Mouse (Mus musculus): ENCODE data around the gene Rai14. TPM values are rescaled to one million over a fixed set of nuclear protein-coding genes. Genes with fewer than 3 reads are reported as not detected.

Gene Rai14
- total and polyA plus RNA-seq, 3 experiments, result not detected

- Histone ChIP-seq H3K9ac (ENCODE audit: control insufficient read depth, low read depth, low read length, poor library complexity, severe bottlenecking) (no peak overlapping the region), H3K9me3 (replicated peaks; ENCODE audit: insufficient read depth, low read length) (no peaks in the 10 kb centered on the region), H3K36me3 (ENCODE audit: control insufficient read depth in 1 of 2, insufficient read depth in 2 of 2, low read length in 2 of 2) (no peaks in the 10 kb centered on the region), H3K79me2 (ENCODE audit: control insufficient read depth, insufficient read depth, low read length, poor library complexity) (no peaks in the 10 kb centered on the region), H3K27me3 (ENCODE audit: control insufficient read depth in 1 of 2, insufficient read depth in 2 of 2, low read length in 2 of 2) (no peaks in the 10 kb centered on the region), H3K4me1 (ENCODE audit: control insufficient read depth in 1 of 2, insufficient read depth in 2 of 2, low read length in 2 of 2) (no peaks in the 10 kb centered on the region), H3K27ac (ENCODE audit: control insufficient read depth, low read depth, low read length) (no peak overlapping the region), H3K4me3 (ENCODE audit: control insufficient read depth in 1 of 2, insufficient read depth in 1 of 2, low read depth in 2 of 2, low read length in 2 of 2) (no peak overlapping the region)
- TF ChIP-seq ZC3H11A (IDR thresholded peaks at IDR 0.05; ENCODE audit: low read depth, low read length) (no peak), ZKSCAN1 (IDR thresholded peaks at IDR 0.05; ENCODE audit: low read depth, low read length) (no peak), ETS1 (IDR thresholded peaks at IDR 0.05; ENCODE audit: low read depth, low read length) (no peak), ZNF384 (IDR thresholded peaks at IDR 0.05; ENCODE audit: low read depth, low read length) (no peak), UBTF (IDR thresholded peaks at IDR 0.05; ENCODE audit: borderline replicate concordance, insufficient read depth, low read depth, low read length) (no peak), BHLHE40 (IDR thresholded peaks at IDR 0.05; ENCODE audit: borderline replicate concordance, low read depth, low read length) (no peak), MAX (IDR thresholded peaks at IDR 0.05; ENCODE audit: low read length) (no peak), ZMIZ1 (IDR thresholded peaks at IDR 0.05; ENCODE audit: low read depth, low read length) (no peak), TBP (IDR thresholded peaks at IDR 0.05; ENCODE audit: low read depth, low read length) (no peak), CHD2 (IDR thresholded peaks at IDR 0.05; ENCODE audit: low read length) (no peak)
- no peak for DNase-seq (ENCODE audit: low read depth, low spot score)
These were observed 25.7 kb downstream of the Rai14 start for GRCm38 (mm10) chr15:10688686-10689085.

GRCm38 (mm10) chr15:10687365-10687764 lies 27.1 kb downstream of the Rai14 start:
- no peaks in the 10 kb centered on the region for H3K4me1 ChIP-seq (ENCODE audit: control insufficient read depth in 1 of 2, insufficient read depth in 2 of 2, low read length in 2 of 2)
- H3K9ac ChIP-seq (ENCODE audit: control insufficient read depth, low read depth, low read length, poor library complexity, severe bottlenecking), result no peak overlapping the region
- H3K4me3 ChIP-seq (ENCODE audit: control insufficient read depth in 1 of 2, insufficient read depth in 1 of 2, low read depth in 2 of 2, low read length in 2 of 2), result no peak overlapping the region
- H3K36me3 ChIP-seq (ENCODE audit: control insufficient read depth in 1 of 2, insufficient read depth in 2 of 2, low read length in 2 of 2), result no peaks in the 10 kb centered on the region
- no peak for DNase-seq (ENCODE audit: low read depth, low spot score)
- H3K9me3 ChIP-seq (replicated peaks; ENCODE audit: insufficient read depth, low read length), result no peaks in the 10 kb centered on the region
- H3K27me3 ChIP-seq (ENCODE audit: control insufficient read depth in 1 of 2, insufficient read depth in 2 of 2, low read length in 2 of 2), result no peaks in the 10 kb centered on the region
- TF ChIP-seq USF1 (IDR thresholded peaks at IDR 0.05; ENCODE audit: low read depth, low read length) (no peak), ZNF384 (IDR thresholded peaks at IDR 0.05; ENCODE audit: low read depth, low read length) (no peak), POLR2AphosphoS2 (IDR thresholded peaks at IDR 0.05; ENCODE audit: low read length) (no peak), ZKSCAN1 (IDR thresholded peaks at IDR 0.05; ENCODE audit: low read depth, low read length) (no peak), ETS1 (IDR thresholded peaks at IDR 0.05; ENCODE audit: low read depth, low read length) (no peak), RAD21 (IDR thresholded peaks at IDR 0.05; ENCODE audit: low read depth, low read length) (no peak)
- no peak overlapping the region for H3K27ac ChIP-seq (ENCODE audit: control insufficient read depth, low read depth, low read length)
- H3K79me2 ChIP-seq (ENCODE audit: control insufficient read depth, insufficient read depth, low read length, poor library complexity), result no peaks in the 10 kb centered on the region

- no peaks in the 10 kb centered on the region for H3K9me3 ChIP-seq (replicated peaks; ENCODE audit: insufficient read depth, low read length)
- no peaks in the 10 kb centered on the region for H3K4me1 ChIP-seq (ENCODE audit: control insufficient read depth in 1 of 2, insufficient read depth in 2 of 2, low read length in 2 of 2)
- H3K9ac ChIP-seq (ENCODE audit: control insufficient read depth, low read depth, low read length, poor library complexity, severe bottlenecking), result no peak overlapping the region
- no peaks in the 10 kb centered on the region for H3K79me2 ChIP-seq (ENCODE audit: control insufficient read depth, insufficient read depth, low read length, poor library complexity)
- no peak overlapping the region for H3K4me3 ChIP-seq (ENCODE audit: control insufficient read depth in 1 of 2, insufficient read depth in 1 of 2, low read depth in 2 of 2, low read length in 2 of 2)
- no peak for DNase-seq (ENCODE audit: low read depth, low spot score)
- no peak for TF ChIP-seq USF2 (IDR thresholded peaks at IDR 0.05; ENCODE audit: borderline replicate concordance in 1 of 2, insufficient read depth in 1 of 2, low read depth in 1 of 2, low read length in 2 of 2)
- TF ChIP-seq ELF1 (IDR thresholded peaks at IDR 0.05; ENCODE audit: low read depth, low read length), result no peak
- no peak for TF ChIP-seq ZC3H11A (IDR thresholded peaks at IDR 0.05; ENCODE audit: low read depth, low read length)
- TF ChIP-seq MAZ (IDR thresholded peaks at IDR 0.05; ENCODE audit: low read depth, low read length), result no peak
- no peak for TF ChIP-seq EP300 (IDR thresholded peaks at IDR 0.05; ENCODE audit: low read depth in 1 of 2, low read length in 2 of 2)
- TF ChIP-seq ZNF384 (IDR thresholded peaks at IDR 0.05; ENCODE audit: low read depth, low read length), result no peak
- TF ChIP-seq USF1 (IDR thresholded peaks at IDR 0.05; ENCODE audit: low read depth, low read length), result no peak
- TF ChIP-seq TBP (IDR thresholded peaks at IDR 0.05; ENCODE audit: low read depth, low read length), result no peak
- no peaks in the 10 kb centered on the region for H3K36me3 ChIP-seq (ENCODE audit: control insufficient read depth in 1 of 2, insufficient read depth in 2 of 2, low read length in 2 of 2)
- no peaks in the 10 kb centered on the region for H3K27me3 ChIP-seq (ENCODE audit: control insufficient read depth in 1 of 2, insufficient read depth in 2 of 2, low read length in 2 of 2)
- no peak overlapping the region for H3K27ac ChIP-seq (ENCODE audit: control insufficient read depth, low read depth, low read length)
These were observed 28.6 kb downstream of the Rai14 start for GRCm38 (mm10) chr15:10685692-10686430.

Measured in MEL (cell line).